Mouse (Mus musculus) c-Kit-negative CD71-positive TER-119-positive erythroid progenitor cells, embryonic 14.5 days (primary cell): ENCODE results near the gene Lmo7.

Source experiments
- DNase-seq: peaks from one replicate; pipeline ENCODE4 v3.0.0-alpha.2; 2013; ENCODE audit warnings: low read depth, low spot score

Lmo7 gene

GRCm38 (mm10) chr14:101878346-101879049 lies 148.7 kb downstream of the Lmo7 start:
- no peak for DNase-seq

GRCm38 (mm10) chr14:101879050-101879694 lies 149.4 kb downstream of the Lmo7 start:
- no peak for DNase-seq

DNA sequence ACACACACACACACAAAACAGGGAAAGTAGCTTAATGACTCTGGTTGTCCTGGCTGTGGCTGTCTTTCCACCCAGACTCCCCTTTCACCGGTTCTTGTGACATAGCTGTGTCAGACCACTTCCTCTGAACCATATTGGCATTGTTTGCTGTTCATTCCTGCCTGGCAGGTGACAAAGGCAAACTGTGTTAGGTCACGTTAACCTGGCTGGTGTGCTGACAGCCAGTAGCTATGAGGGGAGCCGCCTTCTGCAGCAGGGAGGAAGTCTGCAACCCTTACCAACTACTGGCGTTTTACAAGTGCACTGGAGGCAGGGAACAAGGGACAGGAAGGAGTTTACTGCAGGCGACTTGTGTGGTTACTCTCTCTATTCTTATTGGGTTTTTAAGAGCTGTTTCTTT lies 153.2 kb downstream of the Lmo7 start:
- DNase-seq, result no peak

DNA sequence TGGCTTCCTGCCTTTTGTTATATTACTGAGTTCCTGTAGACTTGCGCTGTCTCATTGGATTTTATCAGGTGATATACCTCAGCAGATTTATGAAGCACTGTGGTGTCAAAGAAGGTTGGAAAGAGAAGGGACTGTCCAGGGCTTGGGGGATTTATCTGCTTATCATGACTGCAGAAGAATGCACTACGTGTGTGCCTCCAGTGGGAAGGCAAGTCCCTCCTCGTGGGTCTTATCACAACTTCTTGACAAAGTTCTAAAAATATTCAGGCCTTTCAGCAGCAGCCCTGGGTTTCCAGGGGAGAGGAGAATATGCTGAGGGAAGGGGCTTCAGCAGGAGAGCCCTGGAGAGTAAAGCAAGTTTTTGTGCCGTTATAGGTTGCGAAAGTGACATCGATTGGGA lies 154.0 kb downstream of the Lmo7 start:
- no peak for DNase-seq

DNA sequence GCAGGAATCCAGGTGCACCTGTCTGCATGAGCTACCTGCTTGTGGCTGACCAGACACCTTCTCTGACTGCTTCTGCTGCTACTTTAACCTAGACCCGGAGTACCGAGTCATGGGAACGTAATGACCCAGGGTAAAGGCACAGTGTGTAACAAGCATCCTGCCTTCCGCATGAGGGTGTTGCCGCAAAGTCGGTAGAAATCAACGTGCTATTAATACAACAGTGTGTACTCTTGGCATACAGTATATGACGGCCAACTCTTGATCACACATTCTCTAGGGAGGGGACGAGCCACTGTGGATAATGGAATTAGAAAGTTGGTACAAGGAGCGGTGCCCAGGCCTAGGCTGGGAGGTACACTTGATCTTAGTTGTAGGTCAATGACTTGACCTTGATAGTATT lies 156.6 kb downstream of the Lmo7 start:
- DNase-seq, result no peak

GRCm38 (mm10) chr14:101891903-101892448 lies 162.2 kb downstream of the Lmo7 start:
- no peak for DNase-seq

- DNase-seq, result no peak
Observed at GRCm38 (mm10) chr14:101892496-101892895, 162.7 kb downstream of the Lmo7 start.

- no peak for DNase-seq
Observed at GRCm38 (mm10) chr14:101893215-101893614, 163.5 kb downstream of the Lmo7 start.

GRCm38 (mm10) chr14:101898250-101898649 lies 168.5 kb downstream of the Lmo7 start:
- no peak for DNase-seq

GRCm38 (mm10) chr14:101901496-101901895 lies 171.7 kb downstream of the Lmo7 start:
- no peak for DNase-seq

DNA sequence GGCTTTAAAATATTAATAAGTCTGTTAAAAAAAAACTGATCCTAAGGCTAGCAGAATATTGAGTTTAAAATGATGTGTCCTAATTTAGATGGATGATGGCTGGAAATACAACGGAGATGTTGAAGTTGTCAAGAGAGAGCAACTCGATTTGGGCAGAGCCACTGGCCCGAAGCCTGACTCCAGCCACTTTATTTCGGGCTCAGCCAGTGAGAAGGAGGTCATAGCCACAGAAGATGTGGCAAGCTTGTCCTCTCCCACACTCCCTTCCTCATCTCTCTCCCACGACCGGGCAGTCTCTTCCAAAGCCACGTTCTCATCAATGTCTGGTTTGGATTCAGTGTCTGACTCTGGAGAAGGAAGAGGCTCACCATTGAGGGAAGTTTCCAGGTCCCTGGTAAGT lies 172.2 kb downstream of the Lmo7 start:
- no peak for DNase-seq

DNA sequence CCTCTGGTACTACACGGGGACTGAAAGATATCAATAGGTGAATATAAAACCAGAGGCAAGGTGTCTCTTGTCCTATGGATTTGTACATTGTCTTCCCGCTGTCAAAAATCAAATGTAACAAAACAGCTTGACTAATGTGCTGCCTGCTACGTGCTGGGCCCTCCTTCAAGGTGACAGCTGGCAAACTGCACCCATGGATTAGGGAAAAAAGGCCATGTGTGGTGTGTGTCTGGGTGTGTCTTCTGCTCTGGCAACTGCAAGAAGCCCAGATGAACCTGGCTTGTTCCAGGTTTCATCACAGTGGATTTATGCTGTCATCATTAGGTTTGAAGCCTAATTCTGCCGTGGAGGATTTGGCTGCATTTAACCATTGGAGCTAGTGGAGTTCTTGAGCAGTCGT lies 174.0 kb downstream of the Lmo7 start:
- no peak for DNase-seq

GRCm38 (mm10) chr14:101911983-101912382 lies 182.2 kb downstream of the Lmo7 start:
- DNase-seq, result no peak

DNA sequence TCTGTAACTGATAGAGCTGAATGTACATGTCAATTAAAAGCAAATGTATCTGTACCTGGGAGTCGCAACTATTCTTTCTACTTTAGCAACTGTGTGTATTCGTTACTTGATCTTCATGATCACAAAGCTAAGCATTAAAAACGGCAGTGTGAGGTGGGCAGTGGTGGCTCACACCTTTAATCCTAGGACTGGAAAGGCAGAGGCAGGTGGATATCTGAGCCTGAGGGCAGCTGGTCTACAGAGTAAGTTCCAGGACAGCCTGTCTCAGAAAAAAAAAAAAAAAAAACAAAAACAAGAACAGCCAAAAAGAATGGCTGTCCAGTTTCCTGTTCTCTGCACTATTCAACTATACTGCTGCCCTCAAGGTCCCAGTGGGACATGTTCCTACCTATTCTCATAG lies 182.6 kb downstream of the Lmo7 start:
- DNase-seq, result no peak

DNA sequence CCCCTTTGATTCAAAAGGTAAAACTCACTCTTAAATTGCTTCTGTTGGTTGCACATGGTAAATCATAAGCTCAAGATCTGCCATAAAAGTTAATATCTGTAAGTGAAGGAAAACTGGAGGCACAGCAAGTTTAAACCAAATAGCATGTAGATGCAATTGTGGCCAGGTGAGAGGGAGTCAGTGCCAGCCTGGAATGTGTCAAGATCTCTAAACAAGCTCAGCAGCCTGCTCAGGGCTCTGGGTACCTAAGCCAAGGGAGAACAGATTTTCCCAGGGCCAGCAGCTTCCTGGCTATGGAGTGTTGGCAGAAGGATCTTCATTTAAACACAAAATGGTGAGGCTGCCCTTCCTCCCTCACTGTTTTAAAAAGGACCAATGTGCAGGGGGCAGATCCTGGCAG lies 184.6 kb downstream of the Lmo7 start:
- no peak for DNase-seq

DNA sequence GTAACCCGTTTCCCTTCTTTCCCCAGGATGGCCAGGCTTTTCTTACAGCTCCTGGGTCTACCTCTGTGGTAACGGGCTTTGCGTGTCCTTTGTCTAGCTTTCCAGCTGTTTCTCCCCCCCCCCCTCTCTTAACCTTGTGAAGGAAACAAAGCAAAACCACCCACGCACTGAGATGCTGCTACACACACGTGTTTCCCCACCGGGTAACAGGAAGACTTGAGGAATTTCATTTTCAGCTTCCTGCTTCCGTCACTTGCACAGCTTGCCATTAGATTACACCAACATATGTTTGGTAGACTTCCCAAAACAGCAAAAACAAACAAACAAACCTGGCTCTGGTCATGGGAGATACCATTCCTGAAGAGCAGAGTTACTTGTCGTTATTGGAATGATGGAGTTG lies 186.1 kb downstream of the Lmo7 start:
- no peak for DNase-seq

DNA sequence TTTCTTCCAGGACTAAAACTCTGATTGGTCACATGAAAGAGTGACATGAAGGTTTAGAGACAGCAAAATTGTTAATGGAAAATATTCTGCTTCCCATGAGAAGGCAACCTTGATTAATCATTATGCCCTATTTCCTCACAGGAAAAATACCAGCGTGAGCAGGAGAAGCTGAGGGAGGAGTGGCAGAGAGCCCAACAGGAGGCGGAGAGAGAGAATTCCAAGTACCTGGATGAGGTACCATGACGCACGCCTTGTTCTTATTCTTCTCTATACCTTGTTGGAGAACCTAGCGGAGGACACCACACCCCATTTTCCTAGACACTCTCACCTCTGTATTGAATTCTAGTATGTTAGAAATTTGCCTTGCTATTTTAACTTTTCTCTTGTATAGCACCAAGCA lies 188.7 kb downstream of the Lmo7 start:
- DNase-seq, result no peak

DNA sequence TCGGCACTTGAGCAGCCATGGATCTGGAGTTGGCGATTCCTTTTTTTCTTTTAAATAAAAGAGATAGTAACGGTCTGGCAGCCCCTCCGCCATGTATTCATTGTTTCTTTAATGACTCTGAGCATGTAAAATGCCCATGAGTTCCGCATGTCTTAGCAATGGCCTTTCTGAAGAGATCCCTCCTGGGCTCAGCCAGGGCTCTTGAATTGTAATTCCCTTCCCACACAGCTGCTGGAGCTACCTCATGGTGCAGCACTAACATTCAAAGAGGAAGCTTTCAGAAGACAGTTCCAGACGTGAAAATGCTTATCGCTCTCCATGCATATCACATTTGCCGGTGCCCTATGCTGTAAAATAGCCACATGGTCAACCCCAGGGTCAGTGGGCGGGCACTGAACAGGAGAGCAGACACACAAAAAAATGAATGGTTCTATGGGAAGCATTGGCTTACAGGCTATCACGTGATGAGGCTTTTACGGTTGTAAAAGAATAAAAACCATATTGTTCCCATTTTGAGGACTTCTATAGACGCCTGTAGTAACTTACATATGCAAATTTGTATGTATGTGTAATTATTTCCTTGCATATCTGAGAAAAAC lies 198.0 kb downstream of the Lmo7 start:
- no peak for DNase-seq

GRCm38 (mm10) chr14:101930576-101931447 lies 201.1 kb downstream of the Lmo7 start:
- DNase-seq, result no peak

DNA sequence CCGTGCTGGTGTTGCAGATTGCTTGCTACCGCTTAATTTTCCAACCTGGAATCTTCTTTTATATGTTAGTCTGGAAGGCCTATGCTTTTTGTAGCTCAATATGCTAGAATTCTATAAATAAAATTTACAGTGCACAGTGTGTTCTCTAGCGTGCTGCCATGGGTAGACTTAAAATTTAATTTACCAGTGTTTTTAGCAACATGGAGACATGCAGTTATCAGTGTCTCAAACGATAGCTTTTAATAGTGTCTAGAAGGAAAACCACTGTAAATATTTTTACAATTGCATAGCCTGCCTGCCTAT lies 201.6 kb downstream of the Lmo7 start:
- no peak for DNase-seq

GRCm38 (mm10) chr14:101933551-101933950 lies 203.8 kb downstream of the Lmo7 start:
- DNase-seq, result no peak

DNA sequence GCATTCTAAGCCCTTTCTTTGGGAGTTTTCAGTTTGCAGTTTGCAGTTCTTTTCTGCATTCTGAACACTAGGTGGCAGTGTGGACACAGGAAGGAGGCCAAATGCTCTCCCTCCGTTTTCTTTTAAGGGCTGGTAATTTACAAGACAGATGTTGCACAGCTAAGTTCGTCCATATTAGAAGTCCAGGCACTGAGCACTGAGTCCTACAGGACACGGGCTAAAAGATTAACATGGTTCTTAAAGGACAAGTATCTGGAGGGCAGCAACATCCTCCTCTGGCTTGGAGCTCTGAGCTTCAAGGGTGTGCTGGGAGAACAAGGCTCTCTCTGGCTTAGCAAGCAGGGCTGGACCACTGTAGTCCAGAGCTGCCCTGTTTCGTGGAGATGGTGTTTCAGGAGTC lies 213.2 kb downstream of the Lmo7 start:
- DNase-seq, result no peak
